Comparison of ENCODE assay signal across 10 mouse cellular contexts in the genomic region with DNA sequence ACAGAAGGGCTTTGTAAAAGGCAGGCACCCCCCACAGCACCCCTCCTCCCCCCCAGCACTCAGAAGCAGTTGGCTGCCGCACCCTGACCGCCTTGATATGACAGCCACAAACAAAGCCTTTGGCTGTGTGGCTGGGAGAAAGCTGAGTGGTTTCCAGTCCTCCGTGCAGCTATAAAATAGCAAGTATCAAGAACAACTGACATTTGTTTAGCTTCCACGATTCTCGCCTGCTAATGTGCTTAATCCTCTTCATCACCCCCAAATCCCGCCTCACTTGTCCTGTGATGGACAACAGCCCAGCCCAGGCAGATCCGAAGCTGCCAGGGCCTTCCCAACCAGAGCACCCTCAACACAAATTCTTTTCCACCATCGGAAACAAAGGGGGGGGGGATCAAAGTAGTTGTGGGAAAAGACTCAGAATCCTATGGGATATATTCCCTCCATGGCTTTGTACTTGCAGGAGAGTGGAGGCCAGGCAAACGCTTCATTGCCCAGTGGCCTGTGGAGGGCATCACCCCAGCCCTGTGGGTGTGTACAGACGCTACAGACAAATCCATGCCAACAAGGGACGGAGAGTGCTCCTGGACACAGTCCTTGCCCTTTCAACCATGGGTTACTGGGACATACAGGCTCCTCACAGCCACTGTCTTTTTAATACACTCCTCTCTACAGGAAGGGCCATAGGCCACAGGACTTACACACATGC. TPM values are rescaled to one million over a fixed set of nuclear protein-coding genes. Genes with fewer than 3 reads are reported as not detected.
DNase-seq lines count a peak whose midpoint lies in the region; ATAC-seq and TF ChIP-seq lines count a peak whose summit lies in the region.
"Had no signal": no experiment of that assay in that cellular context is flagged by ENCODE, and none has a peak within 500 bp of the region (broad histone marks: within the 10 kb centered on the region; RNA-seq: fewer than 3 reads in every experiment).

No protein-coding gene starts in this region.

- ATAC-seq in lung, embryonic 14.5 days (ENCODE audit: insufficient read depth): no peak
- peak; percentile 60; the same call in 1 of the 2 replicates for ATAC-seq in liver, embryonic 12.5 days
- ATAC-seq in stomach, embryonic 15.5 days (ENCODE audit: insufficient read depth, low FRiP score, low read depth): 0 out of 2 replicates have a peak, but pooled peaks have one; percentile 19

- H3K27ac ChIP-seq in lung, embryonic 14.5 days (ENCODE audit: low read depth): no peak overlapping the region
- H3K27ac ChIP-seq in hindbrain, embryonic 10.5 days: peak overlapping the region; percentile 62
- H3K27ac ChIP-seq in liver, embryonic 12.5 days: peak overlapping the region; percentile 80
- H3K27ac ChIP-seq in stomach, embryonic 15.5 days: peak overlapping the region; percentile 33; the same call in 1 of the 2 replicates
- H3K27ac ChIP-seq: heart, embryonic 15.5 days; macrophage had no signal

- H3K4me3 ChIP-seq in lung, embryonic 14.5 days (ENCODE audit: low read depth, low read length): no peak overlapping the region
- H3K4me3 ChIP-seq in hindbrain, embryonic 10.5 days: no peak overlapping the region
- no peak overlapping the region for H3K4me3 ChIP-seq in liver, embryonic 12.5 days
- H3K4me3 ChIP-seq in stomach, embryonic 15.5 days (replicated peaks): no peak overlapping the region
- H3K4me3 ChIP-seq: heart, embryonic 15.5 days had no signal

- H3K36me3 ChIP-seq in lung, embryonic 14.5 days (ENCODE audit: insufficient read depth): no peaks in the 10 kb centered on the region
- peaks cover 12% of the 10 kb centered on the region for H3K36me3 ChIP-seq in hindbrain, embryonic 10.5 days
- peaks cover 18% of the 10 kb centered on the region for H3K36me3 ChIP-seq in liver, embryonic 12.5 days
- H3K36me3 ChIP-seq in stomach, embryonic 15.5 days: 0 out of 2 replicates have a peak, but pooled peaks cover 3% of the 10 kb centered on the region

- H3K9me3 ChIP-seq in lung, embryonic 14.5 days (ENCODE audit: low read depth, low read length): no peaks in the 10 kb centered on the region
- no peaks in the 10 kb centered on the region for H3K9me3 ChIP-seq in hindbrain, embryonic 10.5 days
- H3K9me3 ChIP-seq in liver, embryonic 12.5 days (replicated peaks): no peaks in the 10 kb centered on the region
- no peaks in the 10 kb centered on the region for H3K9me3 ChIP-seq in stomach, embryonic 15.5 days
- H3K9me3 ChIP-seq: heart, embryonic 15.5 days had no signal

- 37% methylated on average over 11 of the region's 11 CpGs for WGBS in lung, embryonic 14.5 days
- 51% methylated on average over 11 of the region's 11 CpGs for WGBS in hindbrain, embryonic 10.5 days
- 47% methylated on average over 11 of the region's 11 CpGs for WGBS in liver, embryonic 12.5 days (ENCODE audit: insufficient replicate concordance)
- WGBS in stomach, embryonic 15.5 days: 35% methylated on average over 11 of the region's 11 CpGs

- H3K4me1 ChIP-seq in lung, embryonic 14.5 days (ENCODE audit: insufficient read depth): 0 out of 2 replicates have a peak, but pooled peaks cover 3% of the 10 kb centered on the region
- peaks cover 22% of the 10 kb centered on the region for H3K4me1 ChIP-seq in hindbrain, embryonic 10.5 days (replicated peaks)
- peaks cover 64% of the 10 kb centered on the region for H3K4me1 ChIP-seq in liver, embryonic 12.5 days
- peaks cover 23% of the 10 kb centered on the region for H3K4me1 ChIP-seq in stomach, embryonic 15.5 days

- peak; percentile 41 for DNase-seq in lung, embryonic 14.5 days
- DNase-seq in lung, postnatal 14 days: no peak
- no peak for DNase-seq in hindbrain, embryonic 10.5 days (ENCODE audit: low spot score)
- no peak for DNase-seq in thymus, postnatal 25 days
- DNase-seq in lung, adult 18-20 months: no peak
- no peak for DNase-seq in heart, postnatal 4 days

- no peaks in the 10 kb centered on the region for H3K27me3 ChIP-seq in lung, embryonic 14.5 days (ENCODE audit: insufficient read depth, low read length)
- no peaks in the 10 kb centered on the region; the same call in 1 of the 2 replicates for H3K27me3 ChIP-seq in hindbrain, embryonic 10.5 days (ENCODE audit: insufficient read depth, poor library complexity, severe bottlenecking)
- no peaks in the 10 kb centered on the region for H3K27me3 ChIP-seq in liver, embryonic 12.5 days (replicated peaks)
- 0 out of 2 replicates have a peak, but pooled peaks cover 2% of the 10 kb centered on the region for H3K27me3 ChIP-seq in stomach, embryonic 15.5 days (replicated peaks)
- H3K27me3 ChIP-seq: heart, embryonic 15.5 days had no signal

- H3K9ac ChIP-seq in lung, embryonic 14.5 days: no peak overlapping the region
- H3K9ac ChIP-seq in liver, embryonic 12.5 days: no peak overlapping the region; the same call in 1 of the 2 replicates
- H3K9ac ChIP-seq in stomach, embryonic 15.5 days: no peak overlapping the region
- H3K9ac ChIP-seq: heart, embryonic 15.5 days had no signal

- no peak for TF ChIP-seq CTCF in lung, embryonic 14.5 days (IDR thresholded peaks at IDR 0.05; ENCODE audit: low read depth)

- H3K4me2 ChIP-seq in lung, embryonic 14.5 days: no peak overlapping the region
- H3K4me2 ChIP-seq in liver, embryonic 12.5 days: peak overlapping the region; percentile 21
- H3K4me2 ChIP-seq in stomach, embryonic 15.5 days: no peak overlapping the region
- H3K4me2 ChIP-seq: heart, embryonic 15.5 days had no signal

RNA-seq across cellular contexts. Expression of a gene that starts 47.3 kb away (rescaled TPM):
- 0.84 and 1.1 TPM in 2 replicates for polyA plus RNA-seq in lung, embryonic 14.5 days (2014; fragmentation: Nextera tagmentation; extraction: Ambion mirVana)
- polyA plus RNA-seq in hindbrain, embryonic 10.5 days (2016; fragmentation: Nextera tagmentation; extraction: Ambion mirVana): 13.1 and 13.4 TPM in 2 replicates
- polyA plus RNA-seq in liver, embryonic 12.5 days (2016; fragmentation: Nextera tagmentation; extraction: Ambion mirVana): 23.7 and 25.0 TPM in 2 replicates
- 7.9 and 9.9 TPM in 2 replicates for polyA plus RNA-seq in stomach, embryonic 15.5 days (2015; fragmentation: Nextera tagmentation; extraction: Ambion mirVana)
- total RNA-seq in heart, postnatal 4 days (2021): 1 to 10 TPM; 1.1 TPM
